Mouse (Mus musculus) embryonic fibroblast, embryonic 13.5 days (primary cell): Measurements from ENCODE around the gene Rasgrf2.

ENCODE experiments used
- CTCF ChIP-seq: IDR thresholded peaks from 2 replicates; pipeline ENCODE4 v1.5.1; 2011; ENCODE audit warnings: mild to moderate bottlenecking, control low read depth, low read length, moderate library complexity, borderline replicate concordance; ENCODE audit not compliant: insufficient read depth
- POLR2A ChIP-seq: IDR thresholded peaks from 2 replicates; pipeline ENCODE4 v1.6.1; 2011; ENCODE audit warnings: low read depth, mild to moderate bottlenecking, control low read depth, low read length, moderate library complexity

DNA sequence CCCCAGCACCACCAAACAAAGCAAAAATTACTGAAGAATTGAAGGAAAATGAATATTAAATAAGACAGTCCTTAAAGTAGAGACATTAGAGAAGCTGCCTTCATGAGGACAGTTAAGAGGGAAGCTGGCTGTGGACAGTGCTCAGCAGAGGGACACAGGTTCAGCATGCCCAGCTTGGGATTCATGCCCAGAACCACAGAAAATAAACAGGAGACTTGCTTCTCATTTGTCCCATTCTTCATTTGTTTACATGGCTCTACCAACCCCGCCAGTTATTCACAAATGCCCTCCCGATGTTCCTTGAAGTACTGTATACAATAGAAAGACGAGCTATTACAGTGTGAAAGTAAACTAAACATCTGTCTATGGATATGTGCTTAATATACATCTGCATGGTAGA is 17.4 kb downstream of the Rasgrf2 start:
- TF ChIP-seq POLR2A (no peak), CTCF (no peak)
